Mouse (Mus musculus): Measurements from ENCODE around the gene Keap1. TPM values are rescaled to one million over a fixed set of nuclear protein-coding genes. Genes with fewer than 3 reads are reported as not detected.
"Not testable (repeated sequence)": the region's sequence is repeated elsewhere in the genome, so short reads cannot be mapped to it uniquely, and the experiment has no call there.

The Keap1 gene
- polyA plus RNA-seq, 1 experiment, result 103 TPM

GRCm38 (mm10) chr9:21272391-21272790 lies 33.2 kb upstream of the Keap1 start:
- H3K4me1 ChIP-seq (ENCODE audit: control insufficient read depth, insufficient read depth, insufficient read length, low read length), result no peaks in the 10 kb centered on the region
- H3K36me3 ChIP-seq (ENCODE audit: control insufficient read depth, insufficient read depth, low read length), result peaks cover 76% of the 10 kb centered on the region
- TF ChIP-seq POLR2A (IDR thresholded peaks at IDR 0.05; ENCODE audit: low read depth, low read length) (no peak), CTCF (IDR thresholded peaks at IDR 0.05; ENCODE audit: extremely low read depth, insufficient read length, insufficient replicate concordance, low read depth, low read length) (no peak)
- H3K27me3 ChIP-seq (ENCODE audit: control insufficient read depth, insufficient read depth, low read length), result no peaks in the 10 kb centered on the region
- H3K27ac ChIP-seq (ENCODE audit: insufficient read depth, low read depth, low read length), result no peak overlapping the region
- no peak overlapping the region for H3K4me3 ChIP-seq (ENCODE audit: low read depth, low read length)
- 89% methylated on average over 9 of the region's 9 CpGs for WGBS

- H3K4me3 ChIP-seq (ENCODE audit: low read depth, low read length); H3K4me1 ChIP-seq (ENCODE audit: control insufficient read depth, insufficient read depth, insufficient read length, low read length); H3K27me3 ChIP-seq (ENCODE audit: control insufficient read depth, insufficient read depth, low read length); H3K27ac ChIP-seq (ENCODE audit: insufficient read depth, low read depth, low read length): not testable (repeated sequence)
- 67% methylated on average over 5 of the region's 5 CpGs for WGBS
- peaks cover 73% of the 10 kb centered on the region for H3K36me3 ChIP-seq (ENCODE audit: control insufficient read depth, insufficient read depth, low read length)
Measured at GRCm38 (mm10) chr9:21269590-21269989, 30.4 kb upstream of the Keap1 start.

GRCm38 (mm10) chr9:21268305-21268704 lies 29.1 kb upstream of the Keap1 start:
- TF ChIP-seq POLR2A (IDR thresholded peaks at IDR 0.05; ENCODE audit: low read depth, low read length) (no peak), CTCF (IDR thresholded peaks at IDR 0.05; ENCODE audit: extremely low read depth, insufficient read length, insufficient replicate concordance, low read depth, low read length) (no peak)
- Histone ChIP-seq H3K4me3 (ENCODE audit: low read depth, low read length) (no peak overlapping the region), H3K36me3 (ENCODE audit: control insufficient read depth, insufficient read depth, low read length) (peaks cover 60% of the 10 kb centered on the region), H3K4me1 (ENCODE audit: control insufficient read depth, insufficient read depth, insufficient read length, low read length) (peaks cover 11% of the 10 kb centered on the region; the same call in 1 of the 2 replicates), H3K27me3 (ENCODE audit: control insufficient read depth, insufficient read depth, low read length) (no peaks in the 10 kb centered on the region), H3K27ac (ENCODE audit: insufficient read depth, low read depth, low read length) (no peak overlapping the region)
- 92% methylated on average over 16 of the region's 16 CpGs for WGBS

- H3K4me3 ChIP-seq (ENCODE audit: low read depth, low read length), result peak overlapping the region; percentile 32
- no peak overlapping the region for H3K27ac ChIP-seq (ENCODE audit: insufficient read depth, low read depth, low read length)
- H3K27me3 ChIP-seq (ENCODE audit: control insufficient read depth, insufficient read depth, low read length), result no peaks in the 10 kb centered on the region
- 75% methylated on average over 5 of the region's 5 CpGs for WGBS
- TF ChIP-seq CTCF (IDR thresholded peaks at IDR 0.05; ENCODE audit: extremely low read depth, insufficient read length, insufficient replicate concordance, low read depth, low read length) (no peak), POLR2A (IDR thresholded peaks at IDR 0.05; ENCODE audit: low read depth, low read length) (no peak)
- peaks cover 47% of the 10 kb centered on the region for H3K36me3 ChIP-seq (ENCODE audit: control insufficient read depth, insufficient read depth, low read length)
- peaks cover 18% of the 10 kb centered on the region; the same call in 1 of the 2 replicates for H3K4me1 ChIP-seq (ENCODE audit: control insufficient read depth, insufficient read depth, insufficient read length, low read length)
Measured at GRCm38 (mm10) chr9:21266889-21267288, 27.7 kb upstream of the Keap1 start.

GRCm38 (mm10) chr9:21265611-21266010 lies 26.4 kb upstream of the Keap1 start:
- Histone ChIP-seq H3K4me3 (ENCODE audit: low read depth, low read length) (peak overlapping the region; percentile 80), H3K36me3 (ENCODE audit: control insufficient read depth, insufficient read depth, low read length) (peaks cover 34% of the 10 kb centered on the region), H3K27ac (ENCODE audit: insufficient read depth, low read depth, low read length) (peak overlapping the region; percentile 79), H3K27me3 (ENCODE audit: control insufficient read depth, insufficient read depth, low read length) (no peaks in the 10 kb centered on the region), H3K4me1 (ENCODE audit: control insufficient read depth, insufficient read depth, insufficient read length, low read length) (peaks cover 22% of the 10 kb centered on the region; the same call in 1 of the 2 replicates)
- TF ChIP-seq POLR2A (IDR thresholded peaks at IDR 0.05; ENCODE audit: low read depth, low read length), result no peak; the same call in 1 of the 2 replicates
- no peak for TF ChIP-seq CTCF (IDR thresholded peaks at IDR 0.05; ENCODE audit: extremely low read depth, insufficient read length, insufficient replicate concordance, low read depth, low read length)
- 1% methylated on average over 11 of the region's 11 CpGs for WGBS

GRCm38 (mm10) chr9:21265000-21265561 lies 25.9 kb upstream of the Keap1 start, which contains the start of gene Atg4d:
Gene Atg4d, plus strand, starts transcription at chr9:21265293.
- peak within 1 kb of the TSS; percentile 80 for H3K4me3 ChIP-seq (ENCODE audit: low read depth, low read length)
- WGBS, result under 1% methylated on average over 49 of the region's 49 CpGs

GRCm38 (mm10) chr9:21264272-21264999 lies 25.3 kb upstream of the Keap1 start:
- Histone ChIP-seq H3K27me3 (ENCODE audit: control insufficient read depth, insufficient read depth, low read length) (no peaks in the 10 kb centered on the region), H3K4me1 (ENCODE audit: control insufficient read depth, insufficient read depth, insufficient read length, low read length) (peaks cover 22% of the 10 kb centered on the region; the same call in 1 of the 2 replicates), H3K4me3 (ENCODE audit: low read depth, low read length) (peak overlapping the region; percentile 80), H3K36me3 (ENCODE audit: control insufficient read depth, insufficient read depth, low read length) (peaks cover 24% of the 10 kb centered on the region), H3K27ac (ENCODE audit: insufficient read depth, low read depth, low read length) (peak overlapping the region; percentile 73)
- 21% methylated on average over 17 of the region's 17 CpGs for WGBS
- TF ChIP-seq POLR2A (IDR thresholded peaks at IDR 0.05; ENCODE audit: low read depth, low read length), result no peak
- TF ChIP-seq CTCF (IDR thresholded peaks at IDR 0.05; ENCODE audit: extremely low read depth, insufficient read length, insufficient replicate concordance, low read depth, low read length), result no peak

More at GRCm38 (mm10) chr9:21265000-21265561, 25.9 kb upstream of the Keap1 start, which contains the start of gene Atg4d:
- H3K27ac ChIP-seq (ENCODE audit: insufficient read depth, low read depth, low read length), result peak within 1 kb of the TSS; percentile 79
- TF ChIP-seq POLR2A (IDR thresholded peaks at IDR 0.05; ENCODE audit: low read depth, low read length) (peak; percentile 94), CTCF (IDR thresholded peaks at IDR 0.05; ENCODE audit: extremely low read depth, insufficient read length, insufficient replicate concordance, low read depth, low read length) (no peak)
- H3K27me3 ChIP-seq (ENCODE audit: control insufficient read depth, insufficient read depth, low read length), result no peaks in the 10 kb centered on the region
- H3K36me3 ChIP-seq (ENCODE audit: control insufficient read depth, insufficient read depth, low read length), result peaks cover 29% of the 10 kb centered on the region
- H3K4me1 ChIP-seq (ENCODE audit: control insufficient read depth, insufficient read depth, insufficient read length, low read length), result peaks cover 22% of the 10 kb centered on the region; the same call in 1 of the 2 replicates
